Mouse (Mus musculus): ENCODE data around the gene Prrxl1. TPM values are rescaled to one million over a fixed set of nuclear protein-coding genes. Genes with fewer than 3 reads are reported as not detected.

The Prrxl1 gene
- polyA plus RNA-seq, 1 experiment from 2014 or later = 0.04 TPM

GRCm38 (mm10) chr14:32598437-32599219 lies 579 bp upstream of the Prrxl1 start:
- WGBS = 8% methylated on average over 23 of the region's 23 CpGs
- H3K9ac ChIP-seq (ENCODE audit: low read depth, low read length) = no peak overlapping the region
- no peaks in the 10 kb centered on the region for H3K36me3 ChIP-seq (ENCODE audit: insufficient read depth, low read length)
- DNase-seq (ENCODE audit: low spot score) (no peak), ATAC-seq (replicated peaks; ENCODE audit: low FRiP score, low read depth) (no peak)
- H3K27me3 ChIP-seq (ENCODE audit: insufficient read depth, low read length) = peaks cover 87% of the 10 kb centered on the region
- H3K4me2 ChIP-seq (ENCODE audit: low read length) = no peak overlapping the region
- no peak overlapping the region for H3K27ac ChIP-seq
- no peak for TF ChIP-seq CTCF (IDR thresholded peaks at IDR 0.05; ENCODE audit: low read depth)
- no peaks in the 10 kb centered on the region for H3K9me3 ChIP-seq (replicated peaks; ENCODE audit: low read length)
- no peak overlapping the region for H3K4me3 ChIP-seq (replicated peaks; ENCODE audit: low read depth, low read length)
- H3K4me1 ChIP-seq (replicated peaks; ENCODE audit: insufficient read depth, low read length) = 0 out of 2 replicates have a peak, but pooled peaks cover 3% of the 10 kb centered on the region

- Histone ChIP-seq H3K4me3 (replicated peaks; ENCODE audit: low read depth, low read length) (no peak overlapping the region), H3K27me3 (ENCODE audit: insufficient read depth, low read length) (peaks cover 87% of the 10 kb centered on the region), H3K27ac (no peak overlapping the region), H3K9ac (ENCODE audit: low read depth, low read length) (no peak overlapping the region), H3K36me3 (ENCODE audit: insufficient read depth, low read length) (no peaks in the 10 kb centered on the region), H3K4me2 (ENCODE audit: low read length) (no peak overlapping the region), H3K9me3 (replicated peaks; ENCODE audit: low read length) (no peaks in the 10 kb centered on the region), H3K4me1 (replicated peaks; ENCODE audit: insufficient read depth, low read length) (0 out of 2 replicates have a peak, but pooled peaks cover 3% of the 10 kb centered on the region)
- no peak for DNase-seq (ENCODE audit: low spot score)
- ATAC-seq (replicated peaks; ENCODE audit: low FRiP score, low read depth) = no peak
- no peak for TF ChIP-seq CTCF (IDR thresholded peaks at IDR 0.05; ENCODE audit: low read depth)
- 2% methylated on average over 16 of the region's 16 CpGs for WGBS
These were observed 903 bp downstream of the Prrxl1 start for GRCm38 (mm10) chr14:32600110-32600509.

GRCm38 (mm10) chr14:32605508-32605907 lies 6.3 kb downstream of the Prrxl1 start:
- H3K36me3 ChIP-seq (ENCODE audit: insufficient read depth, low read length) = no peaks in the 10 kb centered on the region
- no peak for TF ChIP-seq CTCF (IDR thresholded peaks at IDR 0.05; ENCODE audit: low read depth)
- no peak for DNase-seq (ENCODE audit: low spot score)
- no peaks in the 10 kb centered on the region for H3K4me1 ChIP-seq (replicated peaks; ENCODE audit: insufficient read depth, low read length)
- 46% methylated on average over 15 of the region's 15 CpGs for WGBS
- no peak overlapping the region for H3K4me3 ChIP-seq (replicated peaks; ENCODE audit: low read depth, low read length)
- no peak overlapping the region for H3K27ac ChIP-seq
- no peak overlapping the region for H3K9ac ChIP-seq (ENCODE audit: low read depth, low read length)
- H3K27me3 ChIP-seq (ENCODE audit: insufficient read depth, low read length) = peaks cover 34% of the 10 kb centered on the region
- no peak for ATAC-seq (replicated peaks; ENCODE audit: low FRiP score, low read depth)
- H3K9me3 ChIP-seq (replicated peaks; ENCODE audit: low read length) = no peaks in the 10 kb centered on the region
- H3K4me2 ChIP-seq (ENCODE audit: low read length) = no peak overlapping the region

GRCm38 (mm10) chr14:32606316-32606715 lies 7.1 kb downstream of the Prrxl1 start:
- H3K4me2 ChIP-seq (ENCODE audit: low read length) = no peak overlapping the region
- H3K4me3 ChIP-seq (replicated peaks; ENCODE audit: low read depth, low read length) = no peak overlapping the region
- DNase-seq (ENCODE audit: low spot score) (no peak), ATAC-seq (replicated peaks; ENCODE audit: low FRiP score, low read depth) (no peak)
- H3K4me1 ChIP-seq (replicated peaks; ENCODE audit: insufficient read depth, low read length) = no peaks in the 10 kb centered on the region
- no peaks in the 10 kb centered on the region for H3K36me3 ChIP-seq (ENCODE audit: insufficient read depth, low read length)
- TF ChIP-seq CTCF (IDR thresholded peaks at IDR 0.05; ENCODE audit: low read depth) = no peak
- H3K27me3 ChIP-seq (ENCODE audit: insufficient read depth, low read length) = peaks cover 26% of the 10 kb centered on the region
- H3K27ac ChIP-seq = no peak overlapping the region
- H3K9me3 ChIP-seq (replicated peaks; ENCODE audit: low read length) = no peaks in the 10 kb centered on the region
- no peak overlapping the region for H3K9ac ChIP-seq (ENCODE audit: low read depth, low read length)
- WGBS = 73% methylated on average over 8 of the region's 8 CpGs

GRCm38 (mm10) chr14:32609392-32609791 lies 10.2 kb downstream of the Prrxl1 start:
- TF ChIP-seq CTCF (IDR thresholded peaks at IDR 0.05; ENCODE audit: low read depth) = peak; percentile 74
- H3K36me3 ChIP-seq (ENCODE audit: insufficient read depth, low read length) = no peaks in the 10 kb centered on the region
- no peak overlapping the region for H3K4me3 ChIP-seq (replicated peaks; ENCODE audit: low read depth, low read length)
- H3K9ac ChIP-seq (ENCODE audit: low read depth, low read length) = no peak overlapping the region
- no peaks in the 10 kb centered on the region for H3K9me3 ChIP-seq (replicated peaks; ENCODE audit: low read length)
- ATAC-seq (replicated peaks; ENCODE audit: low FRiP score, low read depth) (peak; percentile 46; the same call in 1 of the 2 replicates), DNase-seq (ENCODE audit: low spot score) (peak; percentile 40)
- no peak overlapping the region for H3K27ac ChIP-seq
- no peaks in the 10 kb centered on the region for H3K4me1 ChIP-seq (replicated peaks; ENCODE audit: insufficient read depth, low read length)
- no peaks in the 10 kb centered on the region; the same call in 1 of the 2 replicates for H3K27me3 ChIP-seq (ENCODE audit: insufficient read depth, low read length)
- 20% methylated on average over 3 of the region's 3 CpGs for WGBS
- no peak overlapping the region for H3K4me2 ChIP-seq (ENCODE audit: low read length)

- Histone ChIP-seq H3K36me3 (ENCODE audit: insufficient read depth, low read length) (no peaks in the 10 kb centered on the region), H3K4me1 (replicated peaks; ENCODE audit: insufficient read depth, low read length) (no peaks in the 10 kb centered on the region), H3K27ac (no peak overlapping the region), H3K4me2 (ENCODE audit: low read length) (no peak overlapping the region), H3K9me3 (replicated peaks; ENCODE audit: low read length) (no peaks in the 10 kb centered on the region), H3K27me3 (ENCODE audit: insufficient read depth, low read length) (no peaks in the 10 kb centered on the region), H3K9ac (ENCODE audit: low read depth, low read length) (no peak overlapping the region), H3K4me3 (replicated peaks; ENCODE audit: low read depth, low read length) (no peak overlapping the region)
- no peak for TF ChIP-seq CTCF (IDR thresholded peaks at IDR 0.05; ENCODE audit: low read depth)
- ATAC-seq (replicated peaks; ENCODE audit: low FRiP score, low read depth) = no peak
- 89% methylated on average over 5 of the region's 5 CpGs for WGBS
- DNase-seq (ENCODE audit: low spot score) = no peak
These were observed 18.0 kb downstream of the Prrxl1 start for GRCm38 (mm10) chr14:32617253-32617652.

All from kidney, postnatal 0 days (tissue).